Mouse (Mus musculus) mammary gland, adult 2 months (tissue): ENCODE results near the gene Foxp3. TPM values are rescaled to one million over a fixed set of nuclear protein-coding genes. Genes with fewer than 3 reads are reported as not detected.

ENCODE experiments used
- polyA plus RNA-seq: library from polyadenylated mRNA; depleted of rRNA; stranded (reverse); fragments of >200 nt; gene quantifications from 2 replicates; pipeline ENCODE4 v1.2.3, GENCODE M21; 2012; ENCODE audit warnings: low replicate concordance; rRNA removed

Foxp3 gene
- polyA plus RNA-seq: 3.3 and 11.9 TPM in 2 replicates

DNA sequence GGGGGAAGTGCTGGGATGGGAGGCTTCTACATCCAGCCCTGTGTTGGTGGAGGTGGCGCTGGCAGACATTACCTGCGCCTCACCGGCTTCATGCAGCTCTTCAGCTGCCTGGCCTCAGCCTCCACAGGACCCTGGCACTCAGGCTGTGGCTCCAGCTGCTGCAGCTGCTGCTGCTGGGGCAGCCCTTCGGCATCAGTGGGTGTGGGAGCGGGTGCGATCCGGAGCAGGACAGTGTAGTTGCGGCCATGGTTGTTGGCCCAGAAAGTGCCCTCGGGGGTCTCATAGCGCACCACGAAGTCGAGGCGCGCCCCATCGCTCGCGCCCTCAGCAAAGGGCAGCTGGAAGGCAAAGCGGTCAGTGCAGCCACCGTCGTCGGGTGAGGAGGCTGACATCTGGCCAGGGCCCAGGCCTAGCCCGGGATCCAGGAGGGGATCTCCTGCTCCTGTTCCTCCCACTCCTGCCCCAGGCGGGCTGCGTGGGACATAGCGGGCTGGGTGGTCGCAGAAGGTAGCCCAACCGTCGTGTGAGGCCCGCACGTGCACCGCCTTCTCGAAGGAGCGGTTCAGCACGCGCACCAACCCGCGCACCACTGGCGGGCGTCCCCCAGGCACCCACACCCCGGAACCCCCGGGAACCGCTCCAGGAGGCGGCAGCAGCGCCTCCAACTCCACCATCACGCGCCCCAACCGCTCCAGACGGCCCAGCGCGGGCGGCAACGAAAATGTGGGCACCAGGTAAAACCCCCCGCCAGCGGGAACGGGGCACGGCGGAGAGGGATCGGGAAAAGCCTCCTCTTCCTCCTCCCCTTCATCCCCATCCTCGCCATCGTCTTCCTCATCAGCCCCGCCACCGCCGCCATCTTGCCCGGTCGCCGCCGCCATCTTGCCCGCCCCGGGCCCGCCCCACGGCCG is at the start of gene Foxp3:
Gene Foxp3 (plus strand): TSS at position 469 of the 911 bp plus-strand sequence.

DNA sequence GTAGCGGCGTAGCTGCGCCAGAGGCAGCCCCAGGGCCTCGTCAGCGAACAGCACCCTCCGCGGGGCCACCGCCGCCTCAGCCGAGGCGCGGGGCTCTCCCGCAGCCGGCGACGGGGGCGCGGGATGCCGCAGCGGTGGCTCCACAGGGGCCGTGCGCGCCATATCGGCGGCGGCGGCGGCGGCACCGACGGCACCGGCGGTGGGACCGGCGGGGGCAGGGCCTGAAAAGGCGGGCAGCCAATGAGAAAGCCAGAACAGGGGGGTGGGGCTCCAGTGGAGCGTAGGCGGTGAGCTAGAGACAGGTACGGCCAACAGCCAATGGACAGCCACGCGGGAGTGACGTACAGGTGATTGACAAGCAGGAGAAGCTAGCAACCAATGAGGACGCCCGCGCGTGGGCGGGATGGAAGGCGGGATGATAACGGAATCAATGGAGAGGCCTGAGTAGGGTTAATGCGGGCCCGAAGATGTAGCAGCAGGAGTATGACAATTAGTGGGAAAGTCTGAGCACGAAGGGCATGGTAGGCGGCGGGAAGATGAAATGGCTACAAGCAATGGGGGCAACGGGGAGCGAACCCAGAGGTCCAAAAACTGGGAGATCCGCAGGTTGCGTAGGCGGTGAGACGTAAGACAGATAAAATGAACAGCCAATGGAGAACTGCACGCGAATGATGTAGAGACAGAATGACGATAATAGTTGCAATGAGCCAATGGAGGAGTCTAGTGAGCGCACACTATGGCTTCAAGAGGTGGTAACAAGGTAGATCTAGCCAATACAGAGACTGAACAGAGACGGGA is 842 bp downstream of the Foxp3 start, which contains the start of gene Ppp1r3f:
Gene Ppp1r3f (minus strand): TSS at position 197 of the 798 bp plus-strand sequence.

DNA sequence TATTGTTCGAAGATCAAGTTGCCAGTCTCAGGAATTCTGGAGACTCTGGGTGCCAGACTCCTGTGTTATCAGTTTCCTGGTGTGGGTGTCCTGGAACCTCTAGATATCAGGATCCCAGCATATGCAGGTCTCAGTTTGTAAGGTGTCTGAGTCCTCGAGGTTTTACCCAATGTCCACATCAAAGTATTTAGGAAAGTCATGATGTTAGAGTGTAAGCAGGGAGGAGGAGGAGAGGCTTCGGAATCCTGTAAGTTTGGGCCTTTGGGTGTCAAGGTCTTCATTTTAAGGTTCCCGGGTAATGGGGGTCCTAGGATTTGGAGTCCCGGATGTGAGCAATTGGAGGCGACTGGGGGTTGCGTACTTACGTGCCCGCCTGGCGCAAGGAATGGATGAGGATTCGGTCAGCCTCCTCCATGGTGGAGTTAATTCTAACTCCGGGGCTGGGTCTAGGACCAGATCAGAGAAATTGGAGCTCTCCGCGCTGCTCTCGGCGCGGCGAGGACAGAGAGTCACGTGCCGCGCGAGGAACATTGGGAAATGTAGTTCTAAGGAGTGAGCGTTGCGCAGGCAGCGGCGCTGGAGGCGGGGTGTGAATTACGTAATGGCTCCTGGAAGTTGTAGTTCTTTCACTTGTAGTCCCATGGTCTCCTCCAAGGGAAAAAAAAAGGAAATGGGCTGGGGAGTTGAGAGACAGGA is 31.6 kb downstream of the Foxp3 start, which contains the start of gene Ccdc22:
Gene Ccdc22 (minus strand): TSS at position 639 of the 696 bp plus-strand sequence.

DNA sequence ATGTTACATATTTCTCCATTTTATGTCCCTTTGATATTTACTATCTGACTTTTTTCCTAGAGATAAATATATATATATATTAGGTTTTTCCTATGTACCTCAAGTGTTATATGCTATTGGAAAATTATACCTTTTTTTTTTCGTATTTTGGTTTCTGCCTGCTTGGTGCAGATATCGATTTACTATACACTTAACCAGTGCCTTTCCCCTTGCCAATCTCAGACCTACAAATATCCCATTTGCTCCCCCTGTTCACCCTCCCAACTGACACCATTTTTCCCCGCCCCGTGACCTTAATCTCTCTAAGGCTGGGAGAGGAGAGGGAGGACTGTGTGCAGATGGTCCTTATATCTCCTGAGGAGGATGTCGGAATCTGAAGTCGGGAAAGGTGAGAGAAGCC is 33.3 kb downstream of the Foxp3 start, which contains the start of gene Cacna1f:
Gene Cacna1f (plus strand): TSS at position 301 of the 400 bp plus-strand sequence.

DNA sequence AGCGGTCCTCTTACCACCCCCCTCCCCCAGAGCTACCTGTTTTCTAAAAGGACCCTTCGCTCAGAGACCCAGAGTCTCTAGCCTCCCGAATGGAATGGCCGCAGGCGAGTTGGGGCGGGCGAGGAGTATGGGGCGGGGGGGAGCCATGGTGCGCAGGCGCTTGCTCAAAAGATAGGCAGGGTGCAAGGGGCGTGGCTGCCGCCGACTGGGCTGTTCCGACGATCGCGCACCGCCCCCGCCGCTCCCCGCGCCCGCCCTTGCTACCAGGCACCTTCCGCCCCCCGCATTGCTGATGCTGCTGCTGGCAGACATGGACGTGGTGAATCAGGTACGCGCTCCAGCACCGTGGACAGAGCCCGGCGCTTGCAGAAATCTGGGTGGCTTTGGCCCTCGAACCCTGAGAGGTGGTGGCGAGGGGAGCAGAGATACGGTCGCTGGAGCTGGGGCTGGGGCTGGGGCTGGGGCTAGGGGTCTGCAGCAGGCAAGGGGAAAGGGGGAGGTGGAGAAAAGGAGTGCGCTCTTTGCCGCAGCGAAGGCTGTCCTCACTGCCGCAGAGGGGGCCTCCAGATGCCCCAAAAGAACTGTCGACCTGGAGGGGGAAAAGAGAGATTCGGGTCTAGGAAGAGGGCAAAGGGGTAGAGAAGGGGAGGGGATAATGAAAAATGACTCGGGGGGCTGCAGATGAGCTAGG is 65.1 kb downstream of the Foxp3 start, which contains the start of gene Syp:
Gene Syp (plus strand): TSS at position 71 of the 691 bp plus-strand sequence.

Other genes with a start within 250 kb of the Foxp3 start
- gene Usp27x, start 197.8 kb upstream of the Foxp3 start, polyA plus RNA-seq: 1.3 and 1.4 TPM in 2 replicates
- 3.0 and 6.5 TPM in 2 replicates for gene Ppp1r3f, start 639 bp downstream of the Foxp3 start, polyA plus RNA-seq
- 17.5 and 20.1 TPM in 2 replicates for gene Ccdc22, start 31.9 kb downstream of the Foxp3 start, polyA plus RNA-seq
- gene Cacna1f, start 33.4 kb downstream of the Foxp3 start, polyA plus RNA-seq: 0.10 and 0.16 TPM in 2 replicates
- gene Syp, start 64.8 kb downstream of the Foxp3 start, polyA plus RNA-seq: 5.7 and 8.6 TPM in 2 replicates
- 37.2 and 57.8 TPM in 2 replicates for gene Prickle3, start 83.6 kb downstream of the Foxp3 start, polyA plus RNA-seq
- 137 and 304 TPM in 2 replicates for gene Plp2, start 97.7 kb downstream of the Foxp3 start, polyA plus RNA-seq
- gene Magix, start 107.6 kb downstream of the Foxp3 start, polyA plus RNA-seq: 4.8 and 17.7 TPM in 2 replicates
- gene Gpkow, start 123.5 kb downstream of the Foxp3 start, polyA plus RNA-seq: 5.4 and 7.0 TPM in 2 replicates
- gene Wdr45, start 140.7 kb downstream of the Foxp3 start, polyA plus RNA-seq: 52.6 and 81.0 TPM in 2 replicates
- gene Gm45208, start 148.6 kb downstream of the Foxp3 start, polyA plus RNA-seq: 0.95 and 4.4 TPM in 2 replicates
- gene Praf2, start 154.8 kb downstream of the Foxp3 start, polyA plus RNA-seq: 50.1 and 63.0 TPM in 2 replicates
- gene Ccdc120, start 177.3 kb downstream of the Foxp3 start, polyA plus RNA-seq: 13.2 and 28.8 TPM in 2 replicates
- gene Tfe3, start 188.9 kb downstream of the Foxp3 start, polyA plus RNA-seq: 31.3 and 39.5 TPM in 2 replicates
- 29.7 and 46.8 TPM in 2 replicates for gene Gripap1, start 216.1 kb downstream of the Foxp3 start, polyA plus RNA-seq
- gene Kcnd1, start 248.6 kb downstream of the Foxp3 start, polyA plus RNA-seq: 3.0 and 3.3 TPM in 2 replicates